Mouse (Mus musculus) neural tube, embryonic 11.5 days (tissue): Measurements from ENCODE around the gene 6430548M08Rik. TPM values are rescaled to one million over a fixed set of nuclear protein-coding genes. Genes with fewer than 3 reads are reported as not detected.

Experiments used
- ATAC-seq: fragments of 200-750 bp; cut with Nextera tagmentation; 2 replicates; pipeline ENCODE4 v1.8.0; 2017; ENCODE audit warnings: moderate number of reproducible peaks, mild to moderate bottlenecking, moderate TSS enrichment, moderate library complexity; ENCODE audit not compliant: insufficient read depth, low FRiP score, low TSS enrichment
- DNase-seq: peaks from one replicate; pipeline ENCODE4 v3.0.0-alpha.2; 2015; ENCODE audit warnings: low spot score
- H3K27ac ChIP-seq: fragments of 300-500 bp; sonication (generic); 2 replicates; pipeline ENCODE4 v1.5.1; 2014; ENCODE audit warnings: low read depth, mild to moderate bottlenecking, low read length
- H3K27me3 ChIP-seq: fragments of 300-500 bp; sonication (generic); 2 replicates; pipeline ENCODE4 v1.6.1; 2014; ENCODE audit warnings: mild to moderate bottlenecking, low read length, mixed read lengths; ENCODE audit not compliant: control insufficient read depth, insufficient read depth
- H3K36me3 ChIP-seq: fragments of 300-500 bp; sonication (generic); 2 replicates; pipeline ENCODE4 v1.6.1; 2014; ENCODE audit warnings: mild to moderate bottlenecking, low read length, moderate library complexity, mixed read lengths; ENCODE audit not compliant: control insufficient read depth, insufficient read depth
- H3K4me1 ChIP-seq: fragments of 300-500 bp; sonication (generic); 2 replicates; pipeline ENCODE4 v1.6.1; 2014; ENCODE audit warnings: low read length, mixed read lengths; ENCODE audit not compliant: control insufficient read depth, insufficient read depth
- H3K4me2 ChIP-seq: fragments of 300-500 bp; sonication (generic); 2 replicates; pipeline ENCODE4 v1.6.1; 2014; ENCODE audit warnings: low read depth, mild to moderate bottlenecking, moderate library complexity
- H3K4me3 ChIP-seq: fragments of 300-500 bp; sonication (generic); 2 replicates; pipeline ENCODE4 v1.5.1; 2014; ENCODE audit warnings: low read depth, low read length
- H3K9ac ChIP-seq: fragments of 300-500 bp; sonication (generic); 2 replicates; pipeline ENCODE4 v1.6.1; 2014; ENCODE audit warnings: mild to moderate bottlenecking, low read length
- H3K9me3 ChIP-seq: fragments of 300-500 bp; sonication (generic); 2 replicates; pipeline ENCODE4 v1.6.1; 2016; ENCODE audit warnings: low read length; ENCODE audit not compliant: control insufficient read depth
- WGBS: fragments of 180-500 bp; shearing (Covaris S2); extraction: QIAGEN DNeasy Blood & Tissue Kit; methylation state at CpG from one replicate; pipeline ENCODE4 v1.1.7; 2014; 5-methylcytosine and 5-hydroxymethylcytosine counted together
- polyA plus RNA-seq: library from polyadenylated mRNA; unstranded; fragments of >200 nt; fragmentation: Nextera tagmentation; extraction: Ambion mirVana; gene quantifications from 2 replicates; pipeline ENCODE4 v1.2.1, GENCODE M21; 2014

The 6430548M08Rik gene
- polyA plus RNA-seq, 1 experiment from 2014 or later, result 13.7 TPM

- peak overlapping the region; percentile 97 for H3K4me3 ChIP-seq
- 4% methylated on average over 25 of the region's 25 CpGs for WGBS
- H3K9ac ChIP-seq, result peak overlapping the region; percentile 88
- no peaks in the 10 kb centered on the region for H3K36me3 ChIP-seq
- peaks cover 19% of the 10 kb centered on the region for H3K4me1 ChIP-seq
- ATAC-seq (no peak), DNase-seq (no peak)
- H3K4me2 ChIP-seq, result peak overlapping the region; percentile 92
- no peaks in the 10 kb centered on the region for H3K27me3 ChIP-seq
- no peaks in the 10 kb centered on the region for H3K9me3 ChIP-seq
- H3K27ac ChIP-seq, result peak overlapping the region; percentile 78; the same call in 1 of the 2 replicates
Observed at GRCm38 (mm10) chr8:120100388-120101067, 13.4 kb upstream of the 6430548M08Rik start.

DNA sequence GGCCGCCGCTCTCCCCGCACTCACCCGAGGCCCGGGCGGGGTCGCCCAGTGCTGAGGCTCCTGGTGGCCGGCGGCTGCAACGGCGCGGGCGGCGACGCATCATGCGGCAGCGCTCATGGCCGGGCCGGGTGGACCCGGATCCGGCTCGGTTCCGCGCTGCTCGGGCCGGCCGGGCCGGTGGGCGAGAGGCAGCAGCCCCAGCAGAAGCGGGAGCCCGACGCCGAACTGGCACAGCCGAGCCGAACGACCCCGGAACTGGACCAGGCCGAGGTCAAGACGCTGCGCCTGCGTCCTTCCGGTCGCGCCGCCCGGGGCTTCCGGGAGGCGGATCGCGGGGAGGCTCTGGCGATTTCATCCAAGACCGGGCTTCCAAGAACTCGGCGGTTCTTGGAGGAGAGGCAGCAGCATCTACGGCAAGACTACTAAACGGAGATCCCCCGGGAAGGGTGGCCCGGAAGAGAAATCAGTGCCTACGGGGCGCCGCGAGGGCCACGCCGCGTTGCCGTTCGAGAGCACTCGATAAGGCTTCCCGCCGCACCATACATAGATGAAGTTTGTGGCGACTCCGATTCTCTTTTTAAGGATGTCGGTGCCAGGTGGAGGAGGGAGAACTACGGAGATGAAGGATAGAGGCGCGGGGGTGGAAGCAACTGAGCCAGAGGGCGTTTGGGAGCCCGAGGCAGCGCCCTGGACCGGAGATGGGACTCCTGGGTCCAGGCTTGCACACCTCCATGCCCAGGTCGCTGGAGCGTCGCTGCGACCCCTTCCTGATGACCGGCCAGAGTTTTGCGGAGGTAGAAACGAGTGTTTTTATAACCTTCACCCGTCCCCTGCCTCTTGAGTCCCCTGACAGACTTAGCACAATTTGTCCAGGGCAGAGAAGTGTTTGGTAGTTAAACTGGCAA lies 12.6 kb upstream of the 6430548M08Rik start, which contains the start of gene Zdhhc7:
Gene Zdhhc7 (minus strand): TSS at position 415 of the 905 bp plus-strand sequence.
- H3K36me3 ChIP-seq, result no peaks in the 10 kb centered on the region
- no peaks in the 10 kb centered on the region for H3K9me3 ChIP-seq
- H3K27ac ChIP-seq, result peak within 1 kb of the TSS; percentile 78
- peak within 1 kb of the TSS; percentile 97 for H3K4me3 ChIP-seq
- WGBS, result under 1% methylated on average over 75 of the region's 88 CpGs
- H3K4me2 ChIP-seq, result peak within 1 kb of the TSS; percentile 92
- peak within 1 kb of the TSS; percentile 88 for H3K9ac ChIP-seq
- DNase-seq, result peak; percentile 80
- no peaks in the 10 kb centered on the region for H3K27me3 ChIP-seq
- peak; percentile 50; the same call in 1 of the 2 replicates for ATAC-seq
- peaks cover 19% of the 10 kb centered on the region for H3K4me1 ChIP-seq

GRCm38 (mm10) chr8:120103916-120104315 lies 10.0 kb upstream of the 6430548M08Rik start:
- Histone ChIP-seq H3K9me3 (no peaks in the 10 kb centered on the region), H3K4me2 (no peak overlapping the region), H3K4me1 (peaks cover 19% of the 10 kb centered on the region), H3K36me3 (no peaks in the 10 kb centered on the region), H3K27ac (no peak overlapping the region), H3K4me3 (no peak overlapping the region), H3K9ac (no peak overlapping the region), H3K27me3 (no peaks in the 10 kb centered on the region)
- no peak for ATAC-seq
- 90% methylated on average over 9 of the region's 9 CpGs for WGBS
- no peak for DNase-seq

DNA sequence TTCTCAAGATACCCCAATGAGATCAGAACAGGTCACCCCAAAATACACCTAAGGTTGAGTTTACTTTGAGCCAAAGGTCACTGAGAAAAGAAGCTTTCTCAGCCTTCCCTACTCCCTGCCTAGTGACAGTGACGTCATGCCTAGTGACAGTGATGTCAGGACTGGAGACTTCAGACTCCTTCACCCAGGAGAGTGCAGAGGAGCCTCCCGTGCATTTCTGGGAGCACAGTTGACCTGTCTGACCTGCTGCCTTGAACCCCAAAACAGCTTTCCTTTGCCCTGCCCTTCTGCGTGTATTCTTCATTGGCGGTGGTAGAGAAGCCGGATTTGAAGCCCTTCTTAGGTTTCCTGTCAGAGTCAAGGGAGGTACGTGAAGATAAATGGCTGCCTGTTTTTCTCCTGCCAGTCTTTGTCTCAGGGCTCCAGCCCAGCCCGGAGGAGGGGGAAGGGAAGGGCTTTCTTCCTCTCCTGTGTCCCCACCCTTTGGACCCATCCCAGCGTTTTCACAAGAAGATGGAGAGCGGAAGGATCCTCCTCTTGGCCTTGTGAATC lies 9.2 kb upstream of the 6430548M08Rik start:
- Histone ChIP-seq H3K36me3 (no peaks in the 10 kb centered on the region), H3K9ac (no peak overlapping the region), H3K4me3 (no peak overlapping the region), H3K27ac (no peak overlapping the region), H3K9me3 (no peaks in the 10 kb centered on the region), H3K4me2 (no peak overlapping the region), H3K27me3 (no peaks in the 10 kb centered on the region), H3K4me1 (peaks cover 19% of the 10 kb centered on the region)
- ATAC-seq (no peak), DNase-seq (no peak)
- WGBS, result 60% methylated on average over 9 of the region's 9 CpGs

DNA sequence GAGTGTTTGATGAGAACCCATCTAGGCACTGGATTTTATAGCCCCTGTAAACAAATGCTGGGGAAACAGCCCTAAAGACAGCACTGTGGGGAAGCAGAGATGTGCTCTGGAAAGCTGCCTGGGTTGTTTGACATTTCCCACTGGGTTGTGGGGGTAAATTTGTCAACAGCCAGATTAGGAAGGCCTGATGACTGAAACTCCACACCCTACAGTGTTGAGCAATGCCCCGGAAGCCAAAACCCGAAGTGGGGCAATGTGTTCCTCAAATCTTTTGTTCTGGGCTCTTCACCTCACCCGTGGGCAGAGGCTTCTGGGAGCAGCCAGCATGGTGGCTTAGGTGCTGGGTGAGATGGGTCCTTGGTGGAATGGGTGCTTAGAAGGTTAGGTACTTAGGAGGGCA lies 4.8 kb upstream of the 6430548M08Rik start:
- 20% methylated on average over 3 of the region's 3 CpGs for WGBS
- Histone ChIP-seq H3K9me3 (no peaks in the 10 kb centered on the region), H3K4me1 (peaks cover 3% of the 10 kb centered on the region), H3K36me3 (no peaks in the 10 kb centered on the region), H3K27me3 (no peaks in the 10 kb centered on the region; the same call in 1 of the 2 replicates), H3K27ac (no peak overlapping the region), H3K4me2 (no peak overlapping the region), H3K4me3 (no peak overlapping the region), H3K9ac (no peak overlapping the region)
- DNase-seq, result no peak
- ATAC-seq, result no peak

DNA sequence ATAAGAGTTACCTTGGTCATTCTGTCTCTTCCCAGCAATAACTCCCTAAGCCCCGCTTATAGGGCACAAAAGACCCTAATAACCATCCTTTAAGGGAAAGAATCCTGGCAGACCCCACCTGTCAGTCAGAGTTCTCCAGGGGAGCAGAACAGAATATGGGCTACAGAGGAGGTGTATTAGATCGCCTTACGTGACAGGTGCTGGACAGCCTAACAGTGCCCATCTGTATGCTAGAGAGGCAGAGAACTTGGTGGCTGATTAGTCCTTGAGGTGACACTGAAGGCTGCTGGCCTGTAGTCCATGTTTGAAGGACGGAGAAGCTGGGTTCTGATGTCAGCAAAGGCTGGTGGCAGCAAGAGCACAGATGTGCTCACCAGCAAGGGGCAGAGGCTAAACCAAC lies 3.0 kb upstream of the 6430548M08Rik start:
- Histone ChIP-seq H3K27me3 (peaks cover 13% of the 10 kb centered on the region), H3K4me1 (peaks cover 5% of the 10 kb centered on the region), H3K36me3 (no peaks in the 10 kb centered on the region), H3K9ac (no peak overlapping the region), H3K4me3 (no peak overlapping the region), H3K4me2 (no peak overlapping the region), H3K27ac (no peak overlapping the region), H3K9me3 (no peaks in the 10 kb centered on the region)
- WGBS, result 77% methylated on average over 4 of the region's 4 CpGs
- DNase-seq (no peak), ATAC-seq (no peak)

DNA sequence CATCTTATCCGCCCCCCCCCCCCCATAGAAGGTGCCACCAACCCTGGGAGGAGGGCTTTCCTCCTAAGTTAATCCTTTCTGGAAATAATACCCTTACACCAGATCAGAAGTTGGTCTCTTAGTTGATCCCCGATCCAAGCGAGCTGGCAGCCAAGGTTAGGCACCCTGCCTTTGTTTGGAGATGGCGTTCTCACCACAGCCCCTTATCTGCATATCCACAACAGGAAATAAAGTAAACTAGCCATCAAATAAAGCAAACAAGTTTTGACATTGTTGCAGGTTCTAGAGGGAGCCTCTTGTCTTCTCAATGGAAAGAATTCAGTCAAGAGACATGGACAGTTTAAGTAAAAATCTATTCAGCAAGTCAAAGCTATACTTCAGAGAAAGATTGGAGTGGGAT lies 2.6 kb upstream of the 6430548M08Rik start:
- ATAC-seq, result no peak
- no peak overlapping the region for H3K9ac ChIP-seq

GRCm38 (mm10) chr8:120112535-120112934 lies 1.4 kb upstream of the 6430548M08Rik start:
- Histone ChIP-seq H3K4me3 (no peak overlapping the region), H3K27me3 (peaks cover 15% of the 10 kb centered on the region), H3K4me1 (peaks cover 5% of the 10 kb centered on the region), H3K36me3 (no peaks in the 10 kb centered on the region), H3K4me2 (no peak overlapping the region), H3K9ac (no peak overlapping the region), H3K9me3 (no peaks in the 10 kb centered on the region), H3K27ac (no peak overlapping the region)
- DNase-seq (no peak), ATAC-seq (no peak)
- 82% methylated on average over 5 of the region's 5 CpGs for WGBS

More for the DNA sequence above, 2.6 kb upstream of the 6430548M08Rik start:
- DNase-seq, result no peak
- Histone ChIP-seq H3K27ac (no peak overlapping the region), H3K4me2 (no peak overlapping the region), H3K27me3 (peaks cover 15% of the 10 kb centered on the region), H3K4me3 (no peak overlapping the region), H3K36me3 (no peaks in the 10 kb centered on the region), H3K4me1 (peaks cover 5% of the 10 kb centered on the region), H3K9me3 (no peaks in the 10 kb centered on the region)
- WGBS, result 77% methylated on average over 4 of the region's 4 CpGs
